Mouse (Mus musculus): ENCODE measurements around the gene Vps51.
"Not testable (repeated sequence)": the region's sequence is repeated elsewhere in the genome, so short reads cannot be mapped to it uniquely, and the experiment has no call there.

Vps51 gene

GRCm38 (mm10) chr19:6047154-6047898 is 29.7 kb downstream of the Vps51 start:
- DNase-seq, result no peak

DNA sequence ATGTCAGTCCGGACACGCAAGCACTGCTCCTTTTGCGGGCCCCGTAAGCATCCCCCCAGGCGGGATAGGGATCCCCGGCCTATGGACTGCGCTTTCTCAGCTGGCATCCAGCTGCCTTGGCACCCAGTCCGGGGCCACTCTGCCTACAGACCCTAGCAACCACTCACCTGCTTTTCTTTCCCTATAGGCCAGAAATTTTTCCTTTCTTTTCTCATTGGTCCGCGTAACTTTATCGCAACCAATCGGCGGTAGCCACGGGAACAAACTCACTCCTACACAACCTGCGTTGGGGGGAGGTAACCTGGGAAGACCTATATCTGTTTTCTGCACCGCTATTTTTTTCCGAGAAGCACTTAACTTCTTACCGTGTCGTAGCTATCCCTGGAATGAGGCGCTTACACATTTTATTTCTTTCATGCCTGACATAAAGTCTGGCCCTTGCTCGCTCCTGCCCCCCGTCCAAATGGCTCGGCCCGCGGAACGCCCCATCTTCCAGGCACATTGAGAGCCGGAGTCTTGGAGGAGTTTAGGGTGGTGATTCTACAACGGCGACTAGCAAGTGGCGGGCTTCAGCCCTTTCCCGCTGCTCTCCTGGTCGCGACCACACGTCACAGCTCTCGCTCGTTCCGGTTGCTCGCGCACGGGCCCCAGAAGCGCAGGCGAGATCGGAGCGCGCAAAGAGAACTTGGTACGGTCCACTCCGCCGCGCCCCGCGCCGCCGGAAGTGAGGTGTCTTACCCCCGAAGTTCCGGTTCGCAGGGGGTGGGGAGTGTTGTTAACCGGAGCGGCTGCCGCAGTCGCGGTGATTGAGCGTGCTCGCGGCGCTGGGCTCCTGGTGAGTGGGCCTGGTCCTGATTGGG is 30.5 kb downstream of the Vps51 start, which contains the start of gene Syvn1:
TSS of gene Syvn1 (plus strand) at position 283 of the 860 bp plus-strand sequence.
- DNase-seq, result peak; percentile 89

- DNase-seq, result no peak
These were observed 31.4 kb downstream of the Vps51 start for GRCm38 (mm10) chr19:6045366-6046293.

DNA sequence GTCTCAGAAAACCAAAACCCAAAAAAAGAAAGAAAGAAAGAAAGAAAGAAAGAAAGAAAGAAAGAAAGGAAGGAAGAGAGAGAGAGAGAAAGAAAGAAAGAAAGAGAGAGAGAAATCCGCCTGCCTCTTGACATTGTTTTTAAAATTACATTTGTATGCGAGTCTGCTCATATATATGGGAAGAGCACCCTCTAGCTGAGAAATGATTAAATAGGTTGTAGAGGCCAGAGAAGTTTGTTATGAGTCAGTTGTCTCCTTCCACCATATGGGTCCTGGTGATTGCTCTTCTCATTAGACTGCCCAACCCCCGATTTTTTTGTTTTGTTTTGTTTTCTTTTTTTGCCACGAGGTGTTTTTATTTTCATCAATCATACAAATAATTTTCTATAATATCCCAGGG is 32.9 kb downstream of the Vps51 start:
- not testable (repeated sequence) for DNase-seq

- DNase-seq, result no peak
These were observed 34.7 kb downstream of the Vps51 start for GRCm38 (mm10) chr19:6042293-6042692.

GRCm38 (mm10) chr19:6040002-6040401 is 37.0 kb downstream of the Vps51 start:
- no peak for DNase-seq

- DNase-seq, result no peak
These were observed 38.7 kb downstream of the Vps51 start for GRCm38 (mm10) chr19:6038326-6038725.

- no peak for DNase-seq
These were observed 39.3 kb downstream of the Vps51 start for GRCm38 (mm10) chr19:6037695-6038094.

DNA sequence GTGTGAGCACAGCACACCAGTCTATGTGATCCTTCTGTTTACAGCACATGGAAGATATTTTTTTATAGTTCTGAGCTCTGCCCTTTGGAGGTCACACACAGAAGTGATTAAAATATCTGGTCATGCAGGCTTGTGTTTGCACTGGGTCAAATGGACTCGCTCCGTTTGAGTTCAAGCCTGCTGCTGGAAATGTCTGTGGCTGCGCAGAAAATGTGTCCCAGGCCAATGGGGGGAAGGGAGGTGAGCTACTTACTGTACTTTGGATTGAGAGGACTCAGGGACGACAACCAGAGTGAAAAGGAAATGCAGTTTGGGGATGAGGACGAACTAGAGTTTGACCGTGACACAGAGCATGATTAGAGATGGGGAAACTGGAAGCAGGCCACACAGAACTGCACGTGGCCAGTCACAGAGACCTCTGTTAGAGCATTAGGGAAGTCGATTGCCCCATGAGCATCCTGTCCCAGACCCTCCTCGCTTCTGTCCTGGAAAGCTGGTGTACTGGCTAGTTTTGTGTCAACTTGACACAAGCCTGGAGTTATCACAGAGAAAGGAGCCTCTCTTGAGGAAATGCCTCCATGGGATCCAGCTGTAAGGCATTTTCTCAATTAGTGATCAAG is 41.0 kb downstream of the Vps51 start:
- no peak for DNase-seq

GRCm38 (mm10) chr19:6030520-6031280 is 46.3 kb downstream of the Vps51 start:
- no peak for DNase-seq

DNA sequence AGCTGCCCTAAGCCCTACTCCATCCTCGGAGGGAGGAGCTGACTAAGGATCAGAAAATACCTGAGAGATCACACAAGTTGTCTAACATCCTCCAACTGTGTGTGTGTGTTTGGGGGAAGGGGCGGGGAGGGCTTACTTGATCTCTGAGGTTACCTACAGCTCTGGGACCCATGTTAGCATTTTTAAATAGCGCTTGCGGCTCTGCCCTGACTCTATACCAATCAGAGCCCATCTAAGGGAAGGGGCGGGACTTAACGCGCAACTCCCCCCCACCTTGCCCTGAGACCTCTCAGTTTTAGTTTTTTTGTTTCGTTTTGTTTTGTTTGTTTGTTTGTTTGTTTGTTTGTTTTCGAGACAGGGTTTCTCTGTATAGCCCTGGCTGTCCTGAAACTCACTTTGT is 47.6 kb downstream of the Vps51 start:
- no peak for DNase-seq

DNA sequence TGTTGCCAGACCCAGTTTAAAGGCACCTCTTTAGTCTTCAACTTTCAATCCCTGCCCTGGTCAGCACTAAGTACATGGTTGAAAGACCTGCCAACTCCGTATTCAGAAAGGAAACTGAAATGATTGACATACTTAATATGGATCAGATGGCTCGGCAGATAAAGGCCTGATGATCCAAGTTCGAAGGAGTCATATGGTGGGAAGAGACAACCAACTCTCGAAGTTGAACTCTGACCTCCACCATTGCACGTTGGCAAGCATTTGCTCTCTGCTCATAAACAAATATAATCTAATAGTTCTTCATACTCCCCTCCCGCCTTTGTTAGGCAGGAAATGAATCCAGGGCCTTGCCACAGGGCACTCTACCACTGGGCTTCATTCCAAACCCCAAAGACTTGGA is 48.0 kb downstream of the Vps51 start:
- no peak for DNase-seq

GRCm38 (mm10) chr19:6023930-6024329 is 53.1 kb downstream of the Vps51 start:
- DNase-seq, result no peak

- DNase-seq, result no peak
These were observed 54.0 kb downstream of the Vps51 start for GRCm38 (mm10) chr19:6023059-6023458.

DNA sequence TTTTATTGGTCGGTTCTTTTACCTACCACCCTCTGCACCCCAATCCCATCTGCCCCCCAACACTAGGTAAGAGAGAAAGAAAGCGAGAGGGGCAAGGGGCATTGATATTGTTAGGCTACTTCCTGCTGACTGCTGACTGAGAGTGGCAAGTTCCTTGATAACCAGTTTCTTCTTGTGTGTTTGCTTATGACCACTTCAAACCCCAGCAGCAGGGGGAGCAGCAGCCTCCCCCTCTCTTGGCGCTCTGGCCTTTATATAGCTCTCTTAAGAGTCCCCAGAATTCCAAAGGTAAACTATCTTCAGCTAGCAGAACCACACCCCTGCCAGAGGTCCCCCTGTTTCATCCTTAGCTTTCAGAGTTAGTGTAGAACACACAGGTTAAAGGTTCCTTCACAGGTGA is 56.8 kb downstream of the Vps51 start:
- DNase-seq, result no peak

DNA sequence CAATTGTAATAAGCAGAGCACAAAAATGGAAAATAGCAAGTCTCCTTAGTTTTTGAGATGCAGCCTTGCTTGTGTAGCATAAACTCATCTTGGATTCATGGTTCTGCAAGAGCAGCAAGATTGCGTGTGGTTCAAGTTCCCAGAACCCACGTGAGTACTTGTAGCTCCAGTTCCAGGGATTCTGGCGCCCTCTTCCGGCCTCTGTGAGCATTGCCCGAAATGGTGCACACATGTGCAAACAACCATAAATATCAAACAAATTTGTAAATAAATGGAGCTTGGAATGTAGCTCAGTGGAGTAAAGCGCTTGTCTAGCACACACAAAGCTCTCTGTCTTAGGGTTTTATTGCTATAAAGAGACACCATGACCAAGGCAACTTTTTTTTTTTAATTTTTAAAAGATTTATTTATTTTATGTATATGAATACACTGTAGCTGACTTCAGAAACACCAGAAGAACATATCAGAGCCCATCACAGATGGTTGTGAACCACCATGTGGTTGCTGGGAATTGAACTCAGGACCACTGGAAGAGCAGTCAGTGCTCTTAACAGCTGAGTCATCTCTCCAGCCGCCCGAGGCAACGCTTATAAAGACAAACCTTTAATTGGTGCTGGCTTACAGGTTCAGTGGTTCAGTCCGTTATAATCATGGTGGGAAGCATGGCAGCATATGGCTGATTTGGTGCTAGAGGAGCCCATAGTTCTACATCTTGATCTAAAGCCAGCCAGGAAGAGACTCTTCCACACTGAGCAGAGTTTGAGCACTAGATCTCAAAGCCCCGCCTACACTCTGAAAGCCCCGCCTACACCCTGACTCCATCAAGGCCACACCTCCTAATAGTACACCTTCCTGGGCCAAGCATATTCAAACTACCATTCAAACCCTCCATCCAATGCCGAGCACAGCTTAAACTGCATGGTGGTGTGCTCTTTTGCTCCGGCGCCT is 58.6 kb downstream of the Vps51 start:
- peak; percentile 89 for DNase-seq
